Mouse (Mus musculus): Measurements from ENCODE around the gene Arhgef9. TPM values are rescaled to one million over a fixed set of nuclear protein-coding genes. Genes with fewer than 3 reads are reported as not detected.

Arhgef9 gene
- total and polyA plus RNA-seq, 3 experiments = 0.58 to 0.73 (median 0.64) TPM

DNA sequence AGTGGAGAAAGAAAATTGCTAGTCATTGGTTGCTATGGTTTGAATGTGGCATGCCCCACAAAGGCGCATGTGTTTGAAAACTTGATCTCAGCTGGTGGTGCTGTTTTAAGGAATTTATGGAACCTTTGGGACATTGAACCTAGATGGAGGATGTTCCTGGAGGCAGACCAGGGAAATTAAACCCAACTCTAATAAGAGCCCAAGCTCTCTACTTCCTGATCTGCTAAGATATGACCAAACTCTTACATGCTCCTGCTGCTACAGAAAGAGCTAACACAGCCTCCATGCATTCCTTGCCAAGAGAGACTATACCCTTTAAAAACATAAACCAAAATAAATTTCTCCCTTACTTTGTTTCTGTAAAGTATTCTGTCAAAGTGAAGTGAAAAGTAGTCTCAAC lies 63.7 kb downstream of the Arhgef9 start:
- in situ Hi-C loops (cut with MboI; ENCODE audit: low pct_ligation_motif_present, low pct_unique_long_range_greater_than_20kb, low sequenced_read_pairs) (no loop called here), dilution Hi-C loops (cut with MboI; ENCODE audit: extremely low pct_ligation_motif_present, extremely low pct_unique_long_range_greater_than_20kb, low sequenced_read_pairs) (no loop called here)
- TF ChIP-seq EP300 (IDR thresholded peaks at IDR 0.05; ENCODE audit: low read length) (no peak), ETS1 (conservative IDR thresholded peaks at IDR 0.05; ENCODE audit: low read depth, low read length) (no peak), UBTF (IDR thresholded peaks at IDR 0.05; ENCODE audit: low read depth, low read length) (no peak), ELF1 (IDR thresholded peaks at IDR 0.05; ENCODE audit: low read depth, low read length) (no peak), CHD1 (IDR thresholded peaks at IDR 0.05; ENCODE audit: low read depth, low read length) (no peak), ZNF384 (IDR thresholded peaks at IDR 0.05; ENCODE audit: low read depth, low read length) (no peak), SIN3A (IDR thresholded peaks at IDR 0.05; ENCODE audit: low read length) (no peak), RAD21 (IDR thresholded peaks at IDR 0.05; ENCODE audit: low read depth, low read length) (no peak), TCF12 (IDR thresholded peaks at IDR 0.05; ENCODE audit: low read depth, low read length) (no peak), ZKSCAN1 (IDR thresholded peaks at IDR 0.05; ENCODE audit: borderline replicate concordance, low read depth, low read length) (no peak), NRF1 (IDR thresholded peaks at IDR 0.05; ENCODE audit: low read depth, low read length) (no peak), MYC (IDR thresholded peaks at IDR 0.05; ENCODE audit: low read depth, low read length) (no peak), CHD2 (IDR thresholded peaks at IDR 0.05; ENCODE audit: low read length) (no peak), USF2 (conservative IDR thresholded peaks at IDR 0.05; ENCODE audit: low read depth, low read length) (no peak), ZC3H11A (IDR thresholded peaks at IDR 0.05; ENCODE audit: low read depth, low read length) (no peak), ZMIZ1 (IDR thresholded peaks at IDR 0.05; ENCODE audit: low read depth, low read length) (no peak)
- H3K79me2 ChIP-seq (replicated peaks; ENCODE audit: control insufficient read depth, extremely low read depth, insufficient read depth, poor library complexity, severe bottlenecking) = no peaks in the 10 kb centered on the region
- no peaks in the 10 kb centered on the region for H3K36me3 ChIP-seq (replicated peaks in 1 of 2; ENCODE audit: control insufficient read depth in 1 of 2, insufficient read depth in 1 of 2, low read length in 1 of 2)
- H3K27ac ChIP-seq (ENCODE audit: insufficient read depth, low read depth) = no peak overlapping the region
- H3K4me3 ChIP-seq (replicated peaks in 1 of 3; ENCODE audit: low read depth in 2 of 3, low read length in 2 of 3, poor library complexity in 1 of 3) = no peak overlapping the region
- no peaks in the 10 kb centered on the region for H3K27me3 ChIP-seq (replicated peaks)
- no peaks in the 10 kb centered on the region for H3K4me1 ChIP-seq (ENCODE audit: control insufficient read depth in 1 of 2, insufficient read depth in 2 of 2)
- H3K4me2 ChIP-seq (ENCODE audit: insufficient read depth, low read depth, poor library complexity, severe bottlenecking) = no peak overlapping the region
- H3K9ac ChIP-seq (ENCODE audit: insufficient read depth, low read depth) = no peak overlapping the region
- no peaks in the 10 kb centered on the region for H3K9me3 ChIP-seq (replicated peaks; ENCODE audit: low read length)
- DNase-seq (ENCODE audit: extremely low read depth) = no peak

DNA sequence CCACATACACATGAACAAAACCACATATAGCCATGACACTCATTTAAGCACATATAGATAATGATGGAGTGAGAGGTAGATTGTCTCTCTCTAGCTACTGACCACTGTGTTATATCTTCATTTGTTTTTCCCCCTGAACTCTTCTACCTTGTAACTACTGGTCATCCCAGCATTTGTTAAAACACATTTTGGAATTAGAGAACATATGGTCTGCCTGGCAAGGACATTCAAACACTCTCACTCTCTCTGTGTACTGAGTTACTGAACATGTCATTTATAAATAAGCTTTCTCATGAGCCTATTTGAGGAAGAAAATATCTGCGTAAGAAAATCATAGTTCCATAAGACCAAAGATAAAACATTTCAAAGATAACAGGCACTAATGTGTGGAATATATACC lies 64.9 kb downstream of the Arhgef9 start:
- TF ChIP-seq USF1 (IDR thresholded peaks at IDR 0.05; ENCODE audit: low read depth, low read length) (no peak), NRF1 (IDR thresholded peaks at IDR 0.05; ENCODE audit: low read depth, low read length) (no peak), ELF1 (IDR thresholded peaks at IDR 0.05; ENCODE audit: low read depth, low read length) (no peak), POLR2AphosphoS2 (IDR thresholded peaks at IDR 0.05; ENCODE audit: low read depth, low read length) (no peak), PAX5 (IDR thresholded peaks at IDR 0.05; ENCODE audit: low read length) (no peak), MAX (IDR thresholded peaks at IDR 0.05; ENCODE audit: low read length) (no peak), BHLHE40 (IDR thresholded peaks at IDR 0.05; ENCODE audit: low read depth, low read length) (no peak), JUND (conservative IDR thresholded peaks at IDR 0.05; ENCODE audit: low read depth, low read length) (no peak), IRF4 (IDR thresholded peaks at IDR 0.05; ENCODE audit: low read depth, low read length) (no peak), ETS1 (conservative IDR thresholded peaks at IDR 0.05; ENCODE audit: low read depth, low read length) (no peak), MAZ (IDR thresholded peaks at IDR 0.05; ENCODE audit: low read depth, low read length) (no peak), MYC (IDR thresholded peaks at IDR 0.05; ENCODE audit: low read depth, low read length) (no peak), USF2 (conservative IDR thresholded peaks at IDR 0.05; ENCODE audit: low read depth, low read length) (no peak), ZMIZ1 (IDR thresholded peaks at IDR 0.05; ENCODE audit: low read depth, low read length) (no peak), EP300 (IDR thresholded peaks at IDR 0.05; ENCODE audit: low read length) (no peak)
- in situ Hi-C loops (cut with MboI; ENCODE audit: low pct_ligation_motif_present, low pct_unique_long_range_greater_than_20kb, low sequenced_read_pairs) = no loop called here
- no peak for DNase-seq (ENCODE audit: extremely low read depth)

More for the DNA sequence above, 64.9 kb downstream of the Arhgef9 start:
- Histone ChIP-seq H3K4me2 (ENCODE audit: insufficient read depth, low read depth, poor library complexity, severe bottlenecking) (no peak overlapping the region), H3K4me3 (replicated peaks in 1 of 3; ENCODE audit: low read depth in 2 of 3, low read length in 2 of 3, poor library complexity in 1 of 3) (no peak overlapping the region), H3K9me3 (replicated peaks; ENCODE audit: low read length) (no peaks in the 10 kb centered on the region), H3K27me3 (replicated peaks) (no peaks in the 10 kb centered on the region), H3K4me1 (ENCODE audit: control insufficient read depth in 1 of 2, insufficient read depth in 2 of 2) (no peaks in the 10 kb centered on the region), H3K36me3 (replicated peaks in 1 of 2; ENCODE audit: control insufficient read depth in 1 of 2, insufficient read depth in 1 of 2, low read length in 1 of 2) (no peaks in the 10 kb centered on the region), H3K9ac (ENCODE audit: insufficient read depth, low read depth) (no peak overlapping the region), H3K79me2 (replicated peaks; ENCODE audit: control insufficient read depth, extremely low read depth, insufficient read depth, poor library complexity, severe bottlenecking) (no peaks in the 10 kb centered on the region), H3K27ac (ENCODE audit: insufficient read depth, low read depth) (no peak overlapping the region)
- dilution Hi-C loops (cut with MboI; ENCODE audit: extremely low pct_ligation_motif_present, extremely low pct_unique_long_range_greater_than_20kb, low sequenced_read_pairs) = no loop called here

Measured in CH12.LX (cell line).